Mouse (Mus musculus) ES-E14 (cell line): ENCODE data around the gene Ahcyl1.

Experiments
- CHD2 ChIP-seq: IDR thresholded peaks from 2 replicates; pipeline ENCODE4 v1.6.1; 2014; ENCODE audit warnings: mild to moderate bottlenecking, low read depth, low read length, inconsistent platforms
- MAFK ChIP-seq: IDR thresholded peaks from 2 replicates; pipeline ENCODE4 v1.6.1; 2014; ENCODE audit warnings: mild to moderate bottlenecking, low read depth, low read length, inconsistent platforms; ENCODE audit not compliant: insufficient read depth
- ZC3H11A ChIP-seq: IDR thresholded peaks from 2 replicates; pipeline ENCODE4 v1.6.1; 2012; ENCODE audit warnings: low read depth, mild to moderate bottlenecking, inconsistent platforms, low read length, borderline replicate concordance
- ZNF384 ChIP-seq: IDR thresholded peaks from 2 replicates; pipeline ENCODE4 v1.6.1; 2012; ENCODE audit warnings: low read depth, low read length, inconsistent platforms

- TF ChIP-seq MAFK = no peak
- TF ChIP-seq CHD2 = no peak
- TF ChIP-seq ZNF384 = no peak
- TF ChIP-seq ZC3H11A = no peak
Measured at GRCm38 (mm10) chr3:107704371-107704705, 8.0 kb upstream of the Ahcyl1 start.
